Mouse (Mus musculus) liver, embryonic 13.5 days (tissue): Measurements from ENCODE around the gene Spata17. TPM values are rescaled to one million over a fixed set of nuclear protein-coding genes. Genes with fewer than 3 reads are reported as not detected.

Source experiments
- ATAC-seq: fragments of 200-750 bp; cut with Nextera tagmentation; 2 replicates; pipeline ENCODE4 v1.8.0; 2017; ENCODE audit warnings: low read depth, mild to moderate bottlenecking, moderate number of reproducible peaks, moderate library complexity
- DNase-seq: peaks from one replicate; pipeline ENCODE4 v3.0.0; 2022
- H3K27ac ChIP-seq: fragments of 300-500 bp; sonication (generic); 2 replicates; pipeline ENCODE4 v1.5.1; 2015; ENCODE audit warnings: moderate library complexity, mild to moderate bottlenecking, inconsistent platforms
- H3K27me3 ChIP-seq: fragments of 300-500 bp; sonication (generic); 2 replicates; pipeline ENCODE4 v1.6.1; 2015; ENCODE audit warnings: mild to moderate bottlenecking, inconsistent platforms
- H3K36me3 ChIP-seq: fragments of 300-500 bp; sonication (generic); 2 replicates; pipeline ENCODE4 v1.6.1; 2015; ENCODE audit warnings: mild to moderate bottlenecking, inconsistent platforms
- H3K4me1 ChIP-seq: fragments of 300-500 bp; sonication (generic); replicated peaks from 2 replicates; pipeline ENCODE4 v1.6.1; 2015; ENCODE audit warnings: inconsistent platforms
- H3K4me2 ChIP-seq: fragments of 300-500 bp; sonication (generic); 2 replicates; pipeline ENCODE4 v1.6.1; 2015; ENCODE audit warnings: inconsistent platforms, mild to moderate bottlenecking, moderate library complexity
- H3K4me3 ChIP-seq: fragments of 300-500 bp; sonication (generic); replicated peaks from 2 replicates; pipeline ENCODE4 v1.5.1; 2015; ENCODE audit warnings: mild to moderate bottlenecking, inconsistent platforms
- H3K9ac ChIP-seq: fragments of 300-500 bp; sonication (generic); 2 replicates; pipeline ENCODE4 v1.6.1; 2015; ENCODE audit warnings: mild to moderate bottlenecking, inconsistent platforms
- H3K9me3 ChIP-seq: fragments of 300-500 bp; sonication (generic); replicated peaks from 2 replicates; pipeline ENCODE4 v1.6.1; 2016; ENCODE audit warnings: inconsistent platforms
- WGBS: fragments of 180-500 bp; shearing (Covaris S2); methylation state at CpG from one replicate; pipeline ENCODE4 v1.1.7; 2015; ENCODE audit not compliant: insufficient replicate concordance; 5-methylcytosine and 5-hydroxymethylcytosine counted together
- polyA plus RNA-seq: library from polyadenylated mRNA; unstranded; fragments of >200 nt; fragmentation: Nextera tagmentation; extraction: Ambion mirVana; gene quantifications from 2 replicates; pipeline ENCODE4 v1.2.1, GENCODE M21; 2015

The Spata17 gene
- polyA plus RNA-seq, 1 experiment from 2014 or later, result 0.21 TPM

GRCm38 (mm10) chr1:187119300-187119699 lies 96.0 kb downstream of the Spata17 start:
- H3K9me3 ChIP-seq, result no peaks in the 10 kb centered on the region; the same call in 1 of the 2 replicates
- H3K27me3 ChIP-seq, result no peaks in the 10 kb centered on the region
- H3K4me3 ChIP-seq, result no peak overlapping the region
- no peak for DNase-seq
- H3K9ac ChIP-seq, result no peak overlapping the region
- WGBS, result 74% methylated on average over 6 of the region's 6 CpGs
- no peak overlapping the region for H3K4me2 ChIP-seq
- no peaks in the 10 kb centered on the region for H3K4me1 ChIP-seq
- ATAC-seq, result no peak
- H3K27ac ChIP-seq, result no peak overlapping the region
- no peaks in the 10 kb centered on the region for H3K36me3 ChIP-seq

- ATAC-seq, result no peak
- Histone ChIP-seq H3K4me3 (no peak overlapping the region), H3K4me1 (no peaks in the 10 kb centered on the region), H3K27me3 (no peaks in the 10 kb centered on the region), H3K9me3 (no peaks in the 10 kb centered on the region; the same call in 1 of the 2 replicates), H3K4me2 (no peak overlapping the region), H3K36me3 (no peaks in the 10 kb centered on the region), H3K27ac (no peak overlapping the region), H3K9ac (no peak overlapping the region)
- DNase-seq, result no peak
- 42% methylated on average over 6 of the region's 6 CpGs for WGBS
Measured at GRCm38 (mm10) chr1:187118108-187118507, 97.2 kb downstream of the Spata17 start.

DNA sequence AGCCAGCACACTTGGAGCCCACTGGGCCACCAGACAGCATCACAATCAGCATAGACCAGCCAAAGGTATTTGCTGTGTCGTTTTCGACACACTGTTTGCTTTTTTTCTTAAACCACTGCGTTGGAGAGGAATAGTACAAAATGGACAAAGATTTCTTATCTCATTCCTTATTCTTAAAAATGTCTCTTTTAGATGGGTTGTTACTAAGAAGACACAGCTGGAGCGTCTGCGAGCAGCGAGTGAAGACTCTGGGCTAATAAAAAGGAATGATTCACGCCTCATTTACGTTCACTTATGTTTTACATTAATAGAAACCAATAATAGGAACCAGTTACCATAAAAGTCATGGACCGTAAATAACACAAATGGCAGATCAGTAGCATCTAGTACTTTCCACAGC lies 101.5 kb downstream of the Spata17 start:
- no peaks in the 10 kb centered on the region for H3K36me3 ChIP-seq
- no peaks in the 10 kb centered on the region for H3K27me3 ChIP-seq
- ATAC-seq (no peak), DNase-seq (no peak)
- no peak overlapping the region for H3K4me3 ChIP-seq
- no peaks in the 10 kb centered on the region for H3K9me3 ChIP-seq
- no peaks in the 10 kb centered on the region for H3K4me1 ChIP-seq
- no peak overlapping the region for H3K27ac ChIP-seq
- 77% methylated on average over 9 of the region's 9 CpGs for WGBS
- H3K9ac ChIP-seq, result no peak overlapping the region
- H3K4me2 ChIP-seq, result no peak overlapping the region

DNA sequence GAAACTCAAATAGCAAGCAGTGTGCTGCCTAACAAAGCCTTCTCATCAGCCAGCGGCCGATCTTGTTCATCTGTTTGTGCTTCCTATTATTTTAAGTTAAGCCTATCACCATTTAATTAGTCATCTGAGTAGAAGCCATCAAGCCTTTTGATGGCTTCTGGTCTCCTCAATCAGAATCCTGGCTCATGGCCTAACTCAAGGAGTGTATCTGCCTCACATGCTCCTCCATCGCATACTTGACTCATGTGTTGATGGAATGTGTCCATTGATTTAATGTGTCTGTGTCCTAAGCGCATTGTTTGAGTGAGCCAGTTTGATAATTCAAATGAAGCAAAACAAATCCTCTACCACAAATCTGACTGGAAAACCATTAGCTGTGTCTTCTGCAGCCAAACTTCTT lies 113.1 kb downstream of the Spata17 start:
- ATAC-seq, result no peak
- no peaks in the 10 kb centered on the region for H3K36me3 ChIP-seq
- no peak overlapping the region for H3K4me2 ChIP-seq
- no peaks in the 10 kb centered on the region for H3K4me1 ChIP-seq
- 84% methylated on average over 4 of the region's 4 CpGs for WGBS
- DNase-seq, result no peak
- no peak overlapping the region for H3K27ac ChIP-seq
- no peak overlapping the region for H3K9ac ChIP-seq
- no peak overlapping the region for H3K4me3 ChIP-seq
- H3K27me3 ChIP-seq, result no peaks in the 10 kb centered on the region
- H3K9me3 ChIP-seq, result no peaks in the 10 kb centered on the region

GRCm38 (mm10) chr1:187101202-187101601 lies 114.1 kb downstream of the Spata17 start:
- Histone ChIP-seq H3K9me3 (no peaks in the 10 kb centered on the region), H3K4me1 (no peaks in the 10 kb centered on the region), H3K4me3 (no peak overlapping the region), H3K27ac (no peak overlapping the region), H3K27me3 (no peaks in the 10 kb centered on the region), H3K4me2 (no peak overlapping the region), H3K36me3 (no peaks in the 10 kb centered on the region), H3K9ac (no peak overlapping the region)
- no peak for ATAC-seq
- no peak for DNase-seq
- WGBS, result 57% methylated on average over 3 of the region's 3 CpGs

DNA sequence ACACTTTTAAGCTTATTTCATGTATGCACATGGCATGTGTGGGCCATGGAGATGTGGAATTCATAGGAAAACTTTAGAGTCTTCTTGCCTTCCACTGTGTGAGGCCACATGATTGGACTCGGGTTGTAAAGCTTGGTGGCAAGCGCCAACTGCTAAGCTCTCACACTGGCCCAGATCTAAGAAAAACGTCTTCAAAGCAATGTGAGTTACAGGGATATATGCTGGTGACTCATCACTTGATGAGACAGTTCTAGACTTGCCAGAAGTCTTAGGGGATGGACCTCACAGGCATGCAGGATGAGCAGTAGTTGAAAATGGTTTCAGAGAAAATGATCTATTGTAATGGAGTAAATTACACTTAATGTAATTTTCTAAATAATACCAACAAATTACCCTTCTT lies 114.6 kb downstream of the Spata17 start:
- no peak for DNase-seq
- Histone ChIP-seq H3K4me1 (no peaks in the 10 kb centered on the region), H3K27me3 (no peaks in the 10 kb centered on the region), H3K36me3 (no peaks in the 10 kb centered on the region), H3K9me3 (no peaks in the 10 kb centered on the region), H3K4me2 (no peak overlapping the region), H3K27ac (no peak overlapping the region), H3K9ac (no peak overlapping the region), H3K4me3 (no peak overlapping the region)
- no peak for ATAC-seq
- 57% methylated on average over 3 of the region's 3 CpGs for WGBS

- no peak overlapping the region for H3K9ac ChIP-seq
- WGBS, result 40% methylated on average over 6 of the region's 6 CpGs
- H3K4me2 ChIP-seq, result no peak overlapping the region
- no peaks in the 10 kb centered on the region for H3K27me3 ChIP-seq
- no peak overlapping the region for H3K4me3 ChIP-seq
- no peak for DNase-seq
- H3K4me1 ChIP-seq, result no peaks in the 10 kb centered on the region
- H3K9me3 ChIP-seq, result no peaks in the 10 kb centered on the region
- no peak for ATAC-seq
- H3K27ac ChIP-seq, result no peak overlapping the region
- no peaks in the 10 kb centered on the region for H3K36me3 ChIP-seq
Measured at GRCm38 (mm10) chr1:187098285-187098684, 117.0 kb downstream of the Spata17 start.

GRCm38 (mm10) chr1:187092546-187092945 lies 122.7 kb downstream of the Spata17 start:
- no peak for ATAC-seq

DNA sequence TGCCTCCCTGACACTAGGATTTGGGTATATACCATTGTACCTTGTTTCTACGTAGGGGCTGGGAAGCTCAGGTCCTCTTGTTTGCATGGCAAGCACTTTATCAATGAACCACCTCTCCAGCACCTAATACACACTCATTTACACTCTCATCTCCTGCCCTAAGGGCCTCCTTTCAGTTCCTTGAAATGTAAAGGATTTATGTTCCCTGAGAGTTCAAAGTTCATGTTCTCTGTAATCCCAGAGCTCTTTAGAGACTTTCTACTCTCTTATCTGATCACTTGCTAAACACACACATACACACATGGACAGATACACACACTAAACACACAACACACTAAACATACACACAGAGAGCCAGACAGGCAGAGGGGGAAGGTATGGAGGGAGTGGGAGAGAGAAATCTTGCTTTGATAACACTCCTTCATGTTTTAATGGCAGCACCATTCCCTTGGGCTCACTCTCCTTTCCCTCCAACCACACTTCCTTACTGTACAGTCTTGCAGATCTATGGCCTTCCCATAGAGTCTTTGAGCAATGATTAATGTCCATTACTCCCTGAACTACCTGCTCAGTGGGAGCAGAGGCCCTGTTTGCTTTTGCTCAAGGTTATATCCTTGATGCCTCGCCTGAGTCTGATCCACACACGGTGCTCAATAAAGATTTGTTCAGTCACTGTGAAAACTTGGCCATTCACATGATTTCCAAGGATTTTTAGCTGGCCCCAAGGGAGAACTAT lies 126.4 kb downstream of the Spata17 start:
- WGBS, result 55% methylated on average over 3 of the region's 3 CpGs

More at GRCm38 (mm10) chr1:187092546-187092945, 122.7 kb downstream of the Spata17 start:
- no peaks in the 10 kb centered on the region for H3K9me3 ChIP-seq
- H3K4me2 ChIP-seq, result no peak overlapping the region
- H3K4me3 ChIP-seq, result no peak overlapping the region
- no peaks in the 10 kb centered on the region for H3K4me1 ChIP-seq
- H3K27me3 ChIP-seq, result no peaks in the 10 kb centered on the region
- no peak for DNase-seq
- WGBS, result 76% methylated on average over 14 of the region's 14 CpGs
- no peak overlapping the region for H3K9ac ChIP-seq
- H3K27ac ChIP-seq, result no peak overlapping the region
- H3K36me3 ChIP-seq, result no peaks in the 10 kb centered on the region

DNA sequence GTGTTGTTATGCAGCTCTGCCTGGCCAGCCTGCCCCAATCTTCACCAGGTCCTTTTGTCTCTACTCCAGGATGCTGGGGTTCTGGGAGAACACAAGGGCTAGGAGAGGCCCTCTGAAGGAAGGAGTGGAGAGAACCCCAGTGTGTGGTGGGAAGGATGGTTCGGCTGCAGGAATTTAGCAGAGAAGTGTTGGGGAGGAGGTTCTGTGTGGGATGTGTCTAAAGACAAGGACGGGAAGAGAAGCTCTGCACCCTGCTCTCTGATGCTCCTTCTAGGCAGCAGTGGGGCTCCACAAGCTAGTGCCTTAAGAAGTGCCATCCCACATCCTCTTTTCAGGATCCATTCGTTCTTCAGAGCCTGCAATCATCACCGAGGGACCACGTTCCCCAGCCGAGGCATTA lies 129.2 kb downstream of the Spata17 start:
- no peak for DNase-seq
- no peak overlapping the region for H3K4me2 ChIP-seq
- H3K27me3 ChIP-seq, result no peaks in the 10 kb centered on the region
- ATAC-seq, result no peak
- H3K27ac ChIP-seq, result no peak overlapping the region
- H3K4me1 ChIP-seq, result no peaks in the 10 kb centered on the region
- H3K4me3 ChIP-seq, result no peak overlapping the region
- WGBS, result 42% methylated on average over 6 of the region's 6 CpGs
- no peaks in the 10 kb centered on the region for H3K9me3 ChIP-seq
- H3K36me3 ChIP-seq, result no peaks in the 10 kb centered on the region
- H3K9ac ChIP-seq, result no peak overlapping the region

More for the DNA sequence above, 126.4 kb downstream of the Spata17 start:
- H3K9ac ChIP-seq, result no peak overlapping the region
- no peak overlapping the region for H3K4me2 ChIP-seq
- no peak for DNase-seq
- no peak overlapping the region for H3K27ac ChIP-seq
- ATAC-seq, result no peak
- H3K36me3 ChIP-seq, result no peaks in the 10 kb centered on the region
- no peaks in the 10 kb centered on the region for H3K4me1 ChIP-seq
- no peak overlapping the region for H3K4me3 ChIP-seq
- H3K27me3 ChIP-seq, result no peaks in the 10 kb centered on the region
- no peaks in the 10 kb centered on the region for H3K9me3 ChIP-seq

DNA sequence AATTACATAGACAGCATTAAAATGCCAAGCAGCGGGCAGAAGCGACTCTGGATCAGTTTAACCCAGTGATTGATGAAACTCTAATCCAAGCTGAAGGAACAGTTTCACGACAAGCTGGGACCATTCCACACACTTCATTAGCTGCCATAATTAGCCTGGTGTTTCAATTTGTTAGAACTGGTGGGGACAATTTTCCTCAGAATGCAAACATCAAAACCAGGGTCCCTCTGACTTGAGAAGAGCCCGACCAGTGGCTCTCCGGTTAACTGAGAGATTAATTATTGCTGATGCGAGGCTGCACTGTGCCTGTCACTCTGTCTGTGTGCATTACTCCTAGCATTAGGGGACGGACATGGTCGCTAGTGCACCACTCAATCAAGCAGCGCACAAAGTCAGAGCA lies 137.9 kb downstream of the Spata17 start:
- no peaks in the 10 kb centered on the region for H3K9me3 ChIP-seq
- no peak overlapping the region for H3K4me3 ChIP-seq
- DNase-seq, result no peak
- no peak overlapping the region for H3K27ac ChIP-seq
- no peaks in the 10 kb centered on the region for H3K4me1 ChIP-seq
- H3K27me3 ChIP-seq, result no peaks in the 10 kb centered on the region
- H3K36me3 ChIP-seq, result no peaks in the 10 kb centered on the region
- no peak overlapping the region for H3K9ac ChIP-seq
- H3K4me2 ChIP-seq, result no peak overlapping the region
- 65% methylated on average over 9 of the region's 9 CpGs for whole genome bisulfite sequencing
- no peak for ATAC-seq

DNA sequence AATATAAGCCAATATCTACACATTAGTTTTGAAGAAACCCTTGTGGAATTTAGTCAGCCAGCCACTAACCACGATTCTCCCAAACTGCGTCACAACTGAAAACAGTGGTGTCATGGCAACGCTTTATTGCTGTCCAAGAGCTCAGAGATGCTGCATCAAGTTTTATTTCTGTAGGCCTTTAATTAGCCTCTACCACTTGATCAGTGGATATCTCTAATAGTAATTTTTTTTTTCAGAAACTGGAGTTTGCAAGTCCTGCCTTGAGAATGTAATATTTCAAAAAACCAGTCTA lies 138.3 kb downstream of the Spata17 start:
- Histone ChIP-seq H3K9me3 (no peaks in the 10 kb centered on the region), H3K4me1 (no peaks in the 10 kb centered on the region), H3K27ac (no peak overlapping the region), H3K4me3 (no peak overlapping the region), H3K27me3 (no peaks in the 10 kb centered on the region), H3K9ac (no peak overlapping the region), H3K4me2 (no peak overlapping the region), H3K36me3 (no peaks in the 10 kb centered on the region)
- WGBS, result 67% methylated on average over 3 of the region's 3 CpGs
- ATAC-seq (no peak), DNase-seq (no peak)
